Mouse (Mus musculus) thymus, adult 2 months (tissue): ENCODE measurements around the gene Arrdc4.

Source experiments
- CTCF ChIP-seq: fragments of 200-500 bp; IDR thresholded peaks from 2 replicates; pipeline ENCODE4 v1.5.1; 2012; ENCODE audit warnings: mild to moderate bottlenecking, control low read depth, low read length, moderate library complexity, borderline replicate concordance; ENCODE audit not compliant: control insufficient read depth, poor library complexity, insufficient read depth; ENCODE audit errors: extremely low read depth
- POLR2A ChIP-seq: fragments of 200-500 bp; IDR thresholded peaks from 2 replicates; pipeline ENCODE4 v1.6.1; 2012; ENCODE audit warnings: mild to moderate bottlenecking, low read length, control low read depth, moderate library complexity; ENCODE audit not compliant: control insufficient read depth, poor library complexity, insufficient read depth; ENCODE audit errors: extremely low read depth

DNA sequence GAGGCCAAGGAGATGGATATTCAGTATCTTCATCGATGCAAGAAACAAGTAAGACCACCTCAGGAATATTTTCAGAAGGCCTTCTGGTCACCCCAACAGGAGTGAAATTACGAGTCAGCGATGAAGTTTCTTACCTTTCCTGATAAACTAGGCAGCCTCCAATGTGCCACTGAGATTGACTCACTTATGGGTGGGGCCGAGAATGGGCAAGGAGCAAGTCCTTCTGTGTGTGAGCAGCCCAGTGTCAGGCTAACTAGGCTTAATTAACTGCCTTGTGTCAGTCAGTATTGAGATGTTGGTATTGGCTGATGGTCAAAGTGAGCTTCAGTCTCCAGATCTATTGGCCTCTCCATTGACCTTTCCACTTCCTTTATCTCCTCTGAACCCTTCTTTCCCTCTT, 27.5 kb downstream of the Arrdc4 start:
- no peak for TF ChIP-seq CTCF
- TF ChIP-seq POLR2A = no peak
